Mouse (Mus musculus): ENCODE measurements around the gene Prokr2. TPM values are rescaled to one million over a fixed set of nuclear protein-coding genes. Genes with fewer than 3 reads are reported as not detected.

Prokr2 gene
- total RNA-seq (2015; ENCODE audit: low replicate concordance), result not detected in 2 replicates
- not detected in 2 replicates for total RNA-seq (2017; ENCODE audit: low replicate concordance)

- no peak for ATAC-seq (replicated peaks; ENCODE audit: low FRiP score, poor library complexity, severe bottlenecking)
These were observed at the start of gene Prokr2 for GRCm38 (mm10) chr2:132385194-132385838. Prokr2 (minus strand) TSS chr2:132385447.

DNA sequence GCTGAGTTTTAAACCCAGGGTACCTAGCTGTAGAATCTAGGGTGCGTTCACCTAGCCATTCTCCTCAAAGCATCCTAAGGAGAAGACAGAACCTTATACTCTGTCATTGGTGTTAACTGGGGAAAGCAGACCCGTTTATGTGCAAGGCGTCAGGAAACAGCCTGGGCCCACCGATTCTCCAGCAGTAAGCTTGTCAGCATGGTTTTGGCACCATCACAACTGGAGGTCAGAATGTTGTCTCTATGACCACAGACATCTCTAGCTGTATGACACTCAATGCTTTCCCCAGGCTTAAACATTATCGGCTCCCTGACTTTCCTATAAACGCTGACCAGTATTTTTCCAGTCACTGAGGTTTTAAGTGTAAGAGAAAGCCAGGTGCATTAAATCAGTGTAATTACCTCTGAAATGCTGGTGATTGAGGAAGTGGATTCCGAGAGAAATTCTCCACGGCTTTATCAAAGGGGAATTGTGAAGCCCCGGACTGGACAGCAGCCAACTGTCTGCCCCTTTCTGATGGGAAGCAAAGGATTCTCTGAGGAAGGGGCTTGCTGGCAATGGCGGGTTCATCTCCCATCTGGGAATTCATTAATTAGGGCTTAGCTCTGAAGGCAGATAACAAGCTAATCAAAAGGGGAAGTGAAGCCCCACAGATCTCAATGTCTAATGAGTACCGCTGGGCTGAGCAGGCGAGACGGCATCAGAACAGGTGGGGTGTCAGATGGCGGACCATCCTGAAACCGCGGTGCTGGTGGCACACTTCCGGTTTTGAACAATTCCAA is 42.1 kb upstream of the Prokr2 start:
- no peak for ATAC-seq (replicated peaks; ENCODE audit: low FRiP score, poor library complexity, severe bottlenecking)

- no peak for ATAC-seq (replicated peaks; ENCODE audit: low FRiP score, poor library complexity, severe bottlenecking)
These were observed 40.3 kb upstream of the Prokr2 start for GRCm38 (mm10) chr2:132425576-132425975.

GRCm38 (mm10) chr2:132423411-132424047 is 38.3 kb upstream of the Prokr2 start:
- no peak for ATAC-seq (replicated peaks; ENCODE audit: low FRiP score, poor library complexity, severe bottlenecking)

GRCm38 (mm10) chr2:132422846-132423245 is 37.6 kb upstream of the Prokr2 start:
- no peak for ATAC-seq (replicated peaks; ENCODE audit: low FRiP score, poor library complexity, severe bottlenecking)

GRCm38 (mm10) chr2:132418414-132418813 is 33.2 kb upstream of the Prokr2 start:
- no peak for ATAC-seq (replicated peaks; ENCODE audit: low FRiP score, poor library complexity, severe bottlenecking)

DNA sequence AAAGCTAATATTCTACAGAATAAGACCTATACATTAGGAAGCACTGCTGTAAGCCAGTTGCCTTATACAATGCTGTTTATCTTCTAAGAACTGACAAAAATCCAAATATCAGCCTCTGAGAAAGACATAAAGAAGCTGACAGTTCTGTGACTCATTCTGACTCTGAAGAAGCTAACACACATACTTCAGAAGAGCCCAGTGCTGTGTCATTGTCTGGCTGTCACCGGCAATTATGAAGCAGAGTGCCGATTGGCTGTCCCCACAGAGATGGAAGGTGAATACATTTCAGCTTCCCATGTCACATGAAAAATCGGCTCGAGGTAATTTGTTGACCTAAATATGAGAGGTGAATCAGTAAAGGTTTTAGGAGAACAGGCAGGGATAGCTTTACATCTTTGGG is 24.9 kb upstream of the Prokr2 start:
- no peak for ATAC-seq (replicated peaks; ENCODE audit: low FRiP score, poor library complexity, severe bottlenecking)

GRCm38 (mm10) chr2:132398136-132398535 is 12.9 kb upstream of the Prokr2 start:
- ATAC-seq (replicated peaks; ENCODE audit: low FRiP score, poor library complexity, severe bottlenecking), result no peak

DNA sequence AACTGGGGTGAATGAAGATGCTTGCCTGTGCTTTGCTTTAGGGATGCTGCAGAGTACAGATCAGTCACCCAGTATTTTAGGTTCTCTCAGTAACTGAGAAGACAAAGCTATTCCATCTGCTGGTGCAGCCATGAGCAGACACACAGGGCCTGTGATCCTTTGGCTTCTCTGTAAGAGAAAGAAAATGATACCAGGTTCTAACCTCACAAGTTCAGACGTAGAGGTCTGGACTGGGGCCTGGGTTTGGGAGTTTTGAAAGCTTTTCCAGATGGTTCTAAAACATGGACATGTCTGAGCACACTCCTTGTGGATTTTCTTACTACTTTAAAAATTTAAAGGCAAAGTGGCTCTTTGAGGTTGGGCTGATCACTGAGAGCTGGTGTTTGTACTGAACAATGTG is 10.5 kb upstream of the Prokr2 start:
- no peak for ATAC-seq (replicated peaks; ENCODE audit: low FRiP score, poor library complexity, severe bottlenecking)

DNA sequence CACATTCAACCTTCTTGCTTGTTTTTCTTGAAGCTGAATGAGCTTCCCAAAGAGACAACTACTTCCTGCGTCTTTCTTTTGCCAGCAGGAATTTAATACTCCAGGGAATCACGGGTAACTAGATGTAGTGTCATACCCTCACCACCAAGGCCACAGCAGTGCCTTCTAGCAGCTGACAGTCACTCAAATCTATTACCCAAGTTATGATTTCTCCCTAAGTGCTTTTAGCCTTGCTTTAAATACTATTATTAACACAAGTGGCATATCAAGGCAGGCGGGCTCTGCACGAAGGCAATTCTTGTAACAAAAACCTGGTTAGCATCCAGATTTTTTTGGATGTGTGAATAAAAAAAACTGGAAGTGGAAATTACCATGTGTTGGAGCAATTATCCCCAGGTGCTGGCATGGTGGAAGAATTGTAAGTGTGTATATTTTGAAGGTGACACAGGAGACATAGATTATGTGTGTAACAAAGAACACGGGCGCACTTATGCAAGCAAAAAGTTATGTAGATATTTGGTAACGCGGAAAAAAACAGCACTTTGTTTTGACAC is 5.4 kb upstream of the Prokr2 start:
- ATAC-seq (replicated peaks; ENCODE audit: low FRiP score, poor library complexity, severe bottlenecking), result no peak

DNA sequence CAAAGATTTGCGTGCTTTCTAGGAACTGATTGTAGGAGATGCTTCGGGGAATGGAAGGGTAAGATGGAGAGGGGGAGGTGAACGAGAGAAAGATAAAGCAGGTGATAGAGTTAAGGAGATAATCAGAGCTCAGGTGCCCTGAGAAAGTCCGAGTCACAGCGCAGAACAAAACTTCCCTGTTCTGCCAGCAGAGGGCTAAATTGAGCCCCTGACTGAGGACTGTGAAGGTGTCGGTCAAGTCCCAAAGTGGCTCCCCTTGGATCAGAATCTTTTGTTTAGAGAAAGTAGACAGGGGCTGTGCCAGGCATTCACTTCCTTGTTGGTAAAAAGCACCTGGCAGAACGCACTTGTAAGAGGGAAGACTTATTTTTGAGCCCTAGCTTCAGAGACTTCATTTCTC is 4.3 kb upstream of the Prokr2 start:
- ATAC-seq (replicated peaks; ENCODE audit: low FRiP score, poor library complexity, severe bottlenecking), result no peak

- no peak for ATAC-seq (replicated peaks; ENCODE audit: low FRiP score, poor library complexity, severe bottlenecking)
These were observed 595 bp downstream of the Prokr2 start for GRCm38 (mm10) chr2:132384511-132385193.

- ATAC-seq (replicated peaks; ENCODE audit: low FRiP score, poor library complexity, severe bottlenecking), result no peak
These were observed 2.9 kb downstream of the Prokr2 start for GRCm38 (mm10) chr2:132382308-132382707.

- ATAC-seq (replicated peaks; ENCODE audit: low FRiP score, poor library complexity, severe bottlenecking), result no peak
These were observed 5.6 kb downstream of the Prokr2 start for GRCm38 (mm10) chr2:132379690-132380089.

GRCm38 (mm10) chr2:132378602-132379150 is 6.6 kb downstream of the Prokr2 start:
- ATAC-seq (replicated peaks; ENCODE audit: low FRiP score, poor library complexity, severe bottlenecking), result no peak

GRCm38 (mm10) chr2:132377436-132377835 is 7.8 kb downstream of the Prokr2 start:
- no peak for ATAC-seq (replicated peaks; ENCODE audit: low FRiP score, poor library complexity, severe bottlenecking)

GRCm38 (mm10) chr2:132375721-132376120 is 9.5 kb downstream of the Prokr2 start:
- no peak for ATAC-seq (replicated peaks; ENCODE audit: low FRiP score, poor library complexity, severe bottlenecking)

DNA sequence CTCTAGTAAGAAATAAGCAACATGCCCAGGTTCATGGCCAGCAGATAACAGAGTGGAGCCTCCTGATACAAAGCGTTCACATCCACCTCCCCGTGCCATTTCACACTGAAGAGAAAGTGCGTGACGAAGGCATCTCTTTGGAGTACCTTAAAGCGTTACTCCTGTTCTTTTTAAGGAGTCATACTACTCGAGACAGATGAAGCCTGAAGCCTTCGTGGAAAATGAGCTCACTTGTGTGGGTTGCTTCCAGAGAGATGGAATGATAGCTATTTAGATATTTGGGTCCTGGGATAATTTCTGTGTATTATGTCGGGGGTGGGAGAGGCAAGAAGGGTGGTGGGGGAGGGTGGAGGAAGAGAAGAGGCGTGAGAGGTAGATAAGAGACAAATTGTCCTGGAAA is 10.1 kb downstream of the Prokr2 start:
- no peak for ATAC-seq (replicated peaks; ENCODE audit: low FRiP score, poor library complexity, severe bottlenecking)

DNA sequence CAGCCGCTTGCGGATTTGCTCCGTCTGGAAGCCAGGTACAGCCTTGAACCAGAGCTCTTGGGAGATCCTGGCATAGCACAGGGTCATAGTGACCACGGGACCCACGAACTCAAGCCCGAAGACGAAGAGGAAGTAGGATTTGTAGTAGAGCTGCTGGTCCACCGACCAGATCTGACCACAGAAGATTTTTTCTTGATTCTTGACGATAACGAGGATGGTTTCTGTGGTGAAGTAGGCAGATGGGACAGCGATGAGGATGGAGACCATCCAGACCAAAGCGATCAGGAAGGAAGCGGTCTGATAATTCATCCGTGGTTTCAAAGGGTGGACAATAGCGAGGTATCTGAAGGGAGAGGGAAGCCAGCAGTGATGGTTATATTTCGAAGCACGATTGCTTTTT is 11.5 kb downstream of the Prokr2 start:
- no peak for ATAC-seq (replicated peaks; ENCODE audit: low FRiP score, poor library complexity, severe bottlenecking)

DNA sequence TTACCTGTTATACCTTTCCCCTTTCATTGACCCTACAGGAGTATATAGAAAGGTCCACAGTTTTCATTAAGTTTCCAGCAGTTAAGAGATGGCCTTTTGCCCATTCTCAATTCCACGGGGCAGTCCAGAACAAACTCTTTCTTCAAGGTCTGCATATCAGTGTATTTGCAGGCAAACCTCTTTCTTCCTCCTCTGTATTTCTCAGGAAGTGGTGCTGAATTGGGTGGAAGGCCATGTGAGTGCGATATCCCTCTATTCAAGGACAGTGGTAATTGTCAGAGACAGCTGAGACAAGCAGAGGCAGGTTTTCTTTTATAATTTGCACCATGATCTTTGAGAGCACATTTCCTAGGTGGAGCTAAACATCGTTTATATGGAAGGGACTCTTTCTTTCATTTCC is 16.8 kb downstream of the Prokr2 start:
- ATAC-seq (replicated peaks; ENCODE audit: low FRiP score, poor library complexity, severe bottlenecking), result no peak
